Mouse (Mus musculus): ENCODE measurements around the gene Tuba3b. TPM values are rescaled to one million over a fixed set of nuclear protein-coding genes. Genes with fewer than 3 reads are reported as not detected.

Tuba3b gene
- polyA plus RNA-seq, 1 experiment from 2014 or later = not detected

GRCm38 (mm10) chr6:145667654-145668053, 52.1 kb downstream of the Tuba3b start:
- H3K4me2 ChIP-seq (ENCODE audit: low read depth, low read length) = no peak overlapping the region
- no peak overlapping the region for H3K9ac ChIP-seq (replicated peaks)
- no peak overlapping the region for H3K4me3 ChIP-seq (ENCODE audit: low read depth, low read length)
- H3K27ac ChIP-seq (ENCODE audit: low read depth) = no peak overlapping the region
- H3K4me1 ChIP-seq (ENCODE audit: insufficient read depth) = no peaks in the 10 kb centered on the region
- DNase-seq (no peak), ATAC-seq (no peak)
- TF ChIP-seq CTCF (IDR thresholded peaks at IDR 0.05; ENCODE audit: low read depth) = no peak
- TF ChIP-seq EP300 (IDR thresholded peaks at IDR 0.05; ENCODE audit: low read depth) = no peak
- WGBS (ENCODE audit: insufficient replicate concordance) = 57% methylated on average over 3 of the region's 3 CpGs
- H3K36me3 ChIP-seq (replicated peaks; ENCODE audit: insufficient read depth, low read length) = no peaks in the 10 kb centered on the region
- no peaks in the 10 kb centered on the region for H3K9me3 ChIP-seq (ENCODE audit: low read length)
- no peaks in the 10 kb centered on the region for H3K27me3 ChIP-seq (ENCODE audit: insufficient read depth, low read length)

GRCm38 (mm10) chr6:145669596-145670071, 54.1 kb downstream of the Tuba3b start:
- Histone ChIP-seq H3K27ac (ENCODE audit: low read depth) (no peak overlapping the region), H3K9ac (replicated peaks) (no peak overlapping the region), H3K4me2 (ENCODE audit: low read depth, low read length) (no peak overlapping the region), H3K4me1 (ENCODE audit: insufficient read depth) (no peaks in the 10 kb centered on the region), H3K36me3 (replicated peaks; ENCODE audit: insufficient read depth, low read length) (no peaks in the 10 kb centered on the region), H3K27me3 (ENCODE audit: insufficient read depth, low read length) (no peaks in the 10 kb centered on the region), H3K4me3 (ENCODE audit: low read depth, low read length) (no peak overlapping the region), H3K9me3 (ENCODE audit: low read length) (no peaks in the 10 kb centered on the region)
- TF ChIP-seq EP300 (IDR thresholded peaks at IDR 0.05; ENCODE audit: low read depth) (no peak), CTCF (IDR thresholded peaks at IDR 0.05; ENCODE audit: low read depth) (no peak)
- DNase-seq (no peak), ATAC-seq (no peak)
- WGBS (ENCODE audit: insufficient replicate concordance) = 67% methylated on average over 10 of the region's 10 CpGs

Other genes with a start within 250 kb of the Tuba3b start
- not detected in 2 replicates for gene Lmntd1, start 1.4 kb upstream of the Tuba3b start, polyA plus RNA-seq (2015; fragmentation: Nextera tagmentation; extraction: Ambion mirVana)
- gene Rassf8, start 131.0 kb downstream of the Tuba3b start, polyA plus RNA-seq (2015; fragmentation: Nextera tagmentation; extraction: Ambion mirVana) = 4.6 and 4.9 TPM in 2 replicates
- gene Bhlhe41, start 249.8 kb downstream of the Tuba3b start, polyA plus RNA-seq (2015; fragmentation: Nextera tagmentation; extraction: Ambion mirVana) = 0.22 and 0.24 TPM in 2 replicates